Mouse (Mus musculus): Measurements from ENCODE around the gene AI467606.
"Not testable (repeated sequence)": the region's sequence is repeated elsewhere in the genome, so short reads cannot be mapped to it uniquely, and the experiment has no call there.

AI467606 gene

GRCm38 (mm10) chr7:127091114-127091896, at the start of gene AI467606:
TSS of gene AI467606 (plus strand) at chr7:127091359.
- peak; percentile 42 for DNase-seq

- DNase-seq = peak; percentile 93
These were observed 49.1 kb upstream of the AI467606 start, which contains the start of gene Kif22 for GRCm38 (mm10) chr7:127041851-127042672. TSS of gene Kif22 (minus strand) at chr7:127042471.

GRCm38 (mm10) chr7:127055026-127055585, 36.1 kb upstream of the AI467606 start:
- DNase-seq = no peak

- DNase-seq = no peak
These were observed 25.6 kb upstream of the AI467606 start for GRCm38 (mm10) chr7:127065538-127065937.

GRCm38 (mm10) chr7:127066317-127066716, 24.8 kb upstream of the AI467606 start:
- no peak for DNase-seq

- no peak for DNase-seq
These were observed 20.2 kb upstream of the AI467606 start for GRCm38 (mm10) chr7:127070871-127071413.

GRCm38 (mm10) chr7:127073221-127073620, 17.9 kb upstream of the AI467606 start:
- DNase-seq = peak; percentile 27

GRCm38 (mm10) chr7:127076188-127076587, 15.0 kb upstream of the AI467606 start:
- DNase-seq = peak; percentile 73

GRCm38 (mm10) chr7:127077692-127078091, 13.5 kb upstream of the AI467606 start:
- no peak for DNase-seq

- no peak for DNase-seq
These were observed 11.1 kb upstream of the AI467606 start for GRCm38 (mm10) chr7:127080045-127080444.

- no peak for DNase-seq
These were observed 8.9 kb upstream of the AI467606 start for GRCm38 (mm10) chr7:127082271-127082670.

- no peak for DNase-seq
These were observed 8.2 kb upstream of the AI467606 start for GRCm38 (mm10) chr7:127082995-127083394.

- DNase-seq = no peak
These were observed 7.5 kb upstream of the AI467606 start for GRCm38 (mm10) chr7:127083689-127084088.

GRCm38 (mm10) chr7:127084794-127085193, 6.4 kb upstream of the AI467606 start:
- DNase-seq = no peak

- DNase-seq = not testable (repeated sequence)
These were observed 5.4 kb upstream of the AI467606 start for GRCm38 (mm10) chr7:127085751-127086150.

- not testable (repeated sequence) for DNase-seq
These were observed 3.7 kb upstream of the AI467606 start, which contains the start of gene Zg16 for GRCm38 (mm10) chr7:127087278-127088010. TSS of gene Zg16 (minus strand) at chr7:127087328.

- no peak for DNase-seq
These were observed 3.1 kb upstream of the AI467606 start for GRCm38 (mm10) chr7:127088083-127088482.

- no peak for DNase-seq
These were observed 2.0 kb upstream of the AI467606 start for GRCm38 (mm10) chr7:127088901-127089845.

- DNase-seq = no peak
These were observed 725 bp upstream of the AI467606 start for GRCm38 (mm10) chr7:127090154-127091113.

- no peak for DNase-seq
These were observed 2.8 kb downstream of the AI467606 start for GRCm38 (mm10) chr7:127093914-127094313.
